In genomic region chr12:28724366-28724765, GRCm38 (mm10) we compare ENCODE assay signal across 24 mouse cellular contexts. TPM values are rescaled to one million over a fixed set of nuclear protein-coding genes. Genes with fewer than 3 reads are reported as not detected.
DNase-seq lines count a peak whose midpoint lies in the region; ATAC-seq and TF ChIP-seq lines count a peak whose summit lies in the region.
"Had no signal": no experiment of that assay in that cellular context is flagged by ENCODE, and none has a peak within 500 bp of the region (broad histone marks: within the 10 kb centered on the region; RNA-seq: fewer than 3 reads in every experiment).

No protein-coding gene starts in this region.

- no peak for ATAC-seq in hindbrain, embryonic 12.5 days (ENCODE audit: low FRiP score)
- no peak for ATAC-seq in hindbrain, embryonic 14.5 days (ENCODE audit: low FRiP score)
- ATAC-seq in midbrain, embryonic 11.5 days (ENCODE audit: low FRiP score), result no peak
- ATAC-seq: activated CD4-positive, CD25-positive, alpha-beta regulatory T cell, adult 4 months; CD4-positive, CD25-positive, alpha-beta regulatory T cell, adult 4 months; forebrain, embryonic 13.5 days; Patski had no signal

- H3K36me3 ChIP-seq in hindbrain, embryonic 12.5 days, result peaks cover 50% of the 10 kb centered on the region
- H3K36me3 ChIP-seq in hindbrain, embryonic 14.5 days (replicated peaks; ENCODE audit: control insufficient read depth, insufficient read depth), result peaks cover 30% of the 10 kb centered on the region
- peaks cover 8% of the 10 kb centered on the region for H3K36me3 ChIP-seq in midbrain, embryonic 11.5 days (ENCODE audit: control insufficient read depth, insufficient read depth, low read length)
- peaks cover 41% of the 10 kb centered on the region for H3K36me3 ChIP-seq in midbrain, embryonic 10.5 days
- H3K36me3 ChIP-seq in small intestine, adult 2 months (ENCODE audit: control insufficient read depth, insufficient read depth, low read length), result peaks cover 36% of the 10 kb centered on the region

- no peaks in the 10 kb centered on the region for H3K9me3 ChIP-seq in hindbrain, embryonic 12.5 days (replicated peaks)
- no peaks in the 10 kb centered on the region for H3K9me3 ChIP-seq in hindbrain, embryonic 14.5 days (ENCODE audit: control insufficient read depth, low read length)
- H3K9me3 ChIP-seq in midbrain, embryonic 11.5 days (ENCODE audit: control insufficient read depth, low read length), result no peaks in the 10 kb centered on the region
- H3K9me3 ChIP-seq in midbrain, embryonic 10.5 days (replicated peaks), result no peaks in the 10 kb centered on the region
- H3K9me3 ChIP-seq: embryonic facial prominence, embryonic 10.5 days; embryonic facial prominence, embryonic 12.5 days; forebrain, embryonic 13.5 days; G1E had no signal

- 65% methylated on average over 3 of the region's 3 CpGs for WGBS in hindbrain, embryonic 12.5 days
- WGBS in hindbrain, embryonic 14.5 days, result 62% methylated on average over 3 of the region's 3 CpGs
- 80% methylated on average over 3 of the region's 3 CpGs for WGBS in midbrain, embryonic 11.5 days
- WGBS in midbrain, embryonic 10.5 days, result 80% methylated on average over 3 of the region's 3 CpGs
- WGBS in small intestine, adult 2 months, result 89% methylated on average over 3 of the region's 3 CpGs

- no peak for DNase-seq in hindbrain, embryonic 14.5 days (ENCODE audit: low spot score)
- DNase-seq in midbrain, embryonic 11.5 days (ENCODE audit: low spot score, missing footprints), result peak; percentile 64
- DNase-seq in midbrain, embryonic 10.5 days (ENCODE audit: low spot score), result no peak
- DNase-seq in retina, embryonic 14.5 days (ENCODE audit: low spot score), result peak; percentile 61
- no peak for DNase-seq in ovary, postnatal 14 days (ENCODE audit: low spot score)
- DNase-seq: adrenal gland, adult 8-10 months; adrenal gland, postnatal 14 days; adrenal gland, postnatal 36 days; B cell, adult 2 months; cerebellum, adult 11-12 months; cerebellum, adult 2 months; cerebellum, adult 9-10 months; cerebellum, postnatal 10 days; cerebellum, postnatal 25 days had no signal

- peak overlapping the region; percentile 31 for H3K27ac ChIP-seq in hindbrain, embryonic 12.5 days
- no peak overlapping the region for H3K27ac ChIP-seq in hindbrain, embryonic 14.5 days
- H3K27ac ChIP-seq in midbrain, embryonic 11.5 days (ENCODE audit: low read depth, low read length), result no peak overlapping the region
- H3K27ac ChIP-seq in midbrain, embryonic 10.5 days (replicated peaks), result no peak overlapping the region
- H3K27ac ChIP-seq in small intestine, adult 2 months (ENCODE audit: insufficient read depth, low read depth, low read length), result 0 out of 2 replicates have a peak overlapping the region, but pooled peaks have one; percentile 13
- H3K27ac ChIP-seq: embryonic facial prominence, embryonic 10.5 days; embryonic facial prominence, embryonic 12.5 days; forebrain, embryonic 13.5 days had no signal

- no peak overlapping the region for H3K4me3 ChIP-seq in hindbrain, embryonic 12.5 days
- no peak overlapping the region for H3K4me3 ChIP-seq in hindbrain, embryonic 14.5 days (replicated peaks; ENCODE audit: low read length)
- no peak overlapping the region for H3K4me3 ChIP-seq in midbrain, embryonic 11.5 days (ENCODE audit: low read depth, low read length)
- H3K4me3 ChIP-seq in midbrain, embryonic 10.5 days, result no peak overlapping the region
- H3K4me3 ChIP-seq in small intestine, adult 2 months (ENCODE audit: low read depth, low read length), result no peak overlapping the region
- H3K4me3 ChIP-seq: embryonic facial prominence, embryonic 10.5 days; embryonic facial prominence, embryonic 12.5 days; forebrain, embryonic 13.5 days had no signal

- H3K27me3 ChIP-seq in hindbrain, embryonic 12.5 days, result no peaks in the 10 kb centered on the region
- no peaks in the 10 kb centered on the region for H3K27me3 ChIP-seq in hindbrain, embryonic 14.5 days (ENCODE audit: control insufficient read depth, insufficient read depth, low read length)
- no peaks in the 10 kb centered on the region for H3K27me3 ChIP-seq in midbrain, embryonic 11.5 days (ENCODE audit: control insufficient read depth, insufficient read depth, low read length)
- H3K27me3 ChIP-seq in midbrain, embryonic 10.5 days (ENCODE audit: low read depth, poor library complexity, severe bottlenecking), result no peaks in the 10 kb centered on the region
- H3K27me3 ChIP-seq in small intestine, adult 2 months (ENCODE audit: control insufficient read depth, insufficient read depth, low read length), result no peaks in the 10 kb centered on the region
- H3K27me3 ChIP-seq: CH12.LX; embryonic facial prominence, embryonic 12.5 days; forebrain, embryonic 13.5 days; Patski had no signal

- H3K9ac ChIP-seq in hindbrain, embryonic 12.5 days, result no peak overlapping the region
- H3K9ac ChIP-seq in hindbrain, embryonic 14.5 days, result no peak overlapping the region
- H3K9ac ChIP-seq in midbrain, embryonic 11.5 days (ENCODE audit: low read length), result no peak overlapping the region
- H3K9ac ChIP-seq: embryonic facial prominence, embryonic 12.5 days; forebrain, embryonic 13.5 days had no signal

- TF ChIP-seq POLR2A in small intestine, adult 2 months (IDR thresholded peaks at IDR 0.05; ENCODE audit: low read depth, low read length), result no peak

- no peak overlapping the region for H3K4me2 ChIP-seq in hindbrain, embryonic 12.5 days (replicated peaks)
- H3K4me2 ChIP-seq in hindbrain, embryonic 14.5 days (replicated peaks), result no peak overlapping the region
- no peak overlapping the region for H3K4me2 ChIP-seq in midbrain, embryonic 11.5 days
- H3K4me2 ChIP-seq: embryonic facial prominence, embryonic 12.5 days; forebrain, embryonic 13.5 days had no signal

- no peak for TF ChIP-seq CTCF in small intestine, adult 2 months (IDR thresholded peaks at IDR 0.05; ENCODE audit: extremely low read depth, insufficient read length, insufficient replicate concordance, low read depth, low read length)

- no peaks in the 10 kb centered on the region for H3K4me1 ChIP-seq in hindbrain, embryonic 12.5 days
- H3K4me1 ChIP-seq in hindbrain, embryonic 14.5 days (replicated peaks; ENCODE audit: control insufficient read depth, insufficient read depth, low read length), result 0 out of 2 replicates have a peak, but pooled peaks cover 3% of the 10 kb centered on the region
- H3K4me1 ChIP-seq in midbrain, embryonic 11.5 days (ENCODE audit: control insufficient read depth, insufficient read depth, low read length), result no peaks in the 10 kb centered on the region
- peaks cover 3% of the 10 kb centered on the region for H3K4me1 ChIP-seq in midbrain, embryonic 10.5 days
- no peaks in the 10 kb centered on the region for H3K4me1 ChIP-seq in small intestine, adult 2 months (ENCODE audit: control insufficient read depth, insufficient read depth, insufficient read length, low read length)
- H3K4me1 ChIP-seq: embryonic facial prominence, embryonic 12.5 days; forebrain, embryonic 13.5 days had no signal

RNA-seq across cellular contexts. Expression of gene Trappc12, which starts 25.9 kb away (rescaled TPM):
- 42.1 and 43.2 TPM in 2 replicates for polyA plus RNA-seq in hindbrain, embryonic 12.5 days (2016; fragmentation: Nextera tagmentation; extraction: Ambion mirVana)
- 39.1 and 41.3 TPM in 2 replicates for polyA plus RNA-seq in hindbrain, embryonic 14.5 days (2014; fragmentation: Nextera tagmentation; extraction: Ambion mirVana)
- polyA plus RNA-seq in midbrain, embryonic 11.5 days (2014; fragmentation: Nextera tagmentation; extraction: Ambion mirVana), result 35.9 and 37.8 TPM in 2 replicates
- polyA plus RNA-seq in midbrain, embryonic 10.5 days (2016; fragmentation: Nextera tagmentation; extraction: Ambion mirVana), result 36.3 and 40.1 TPM in 2 replicates
- 8.8 and 15.2 TPM in 2 replicates for polyA plus RNA-seq in small intestine, adult 2 months (2012; rRNA removed)

RNA-seq across cellular contexts. Expression of gene Eipr1, which starts 27.2 kb away (rescaled TPM):
- polyA plus RNA-seq in hindbrain, embryonic 12.5 days (2016; fragmentation: Nextera tagmentation; extraction: Ambion mirVana), result 48.9 and 49.6 TPM in 2 replicates
- 68.2 and 75.3 TPM in 2 replicates for polyA plus RNA-seq in hindbrain, embryonic 14.5 days (2014; fragmentation: Nextera tagmentation; extraction: Ambion mirVana)
- polyA plus RNA-seq in midbrain, embryonic 11.5 days (2014; fragmentation: Nextera tagmentation; extraction: Ambion mirVana), result 40.4 and 43.0 TPM in 2 replicates
- polyA plus RNA-seq in midbrain, embryonic 10.5 days (2016; fragmentation: Nextera tagmentation; extraction: Ambion mirVana), result 45.5 and 48.0 TPM in 2 replicates
- polyA plus RNA-seq in small intestine, adult 2 months (2012; rRNA removed), result 27.4 and 57.7 TPM in 2 replicates

RNA-seq across cellular contexts. Expression of gene Adi1, which starts 49.3 kb away (rescaled TPM):
- 40.3 and 46.3 TPM in 2 replicates for polyA plus RNA-seq in hindbrain, embryonic 12.5 days (2016; fragmentation: Nextera tagmentation; extraction: Ambion mirVana)
- 27.5 and 29.2 TPM in 2 replicates for polyA plus RNA-seq in hindbrain, embryonic 14.5 days (2014; fragmentation: Nextera tagmentation; extraction: Ambion mirVana)
- polyA plus RNA-seq in midbrain, embryonic 11.5 days (2014; fragmentation: Nextera tagmentation; extraction: Ambion mirVana), result 45.0 and 48.1 TPM in 2 replicates
- polyA plus RNA-seq in midbrain, embryonic 10.5 days (2016; fragmentation: Nextera tagmentation; extraction: Ambion mirVana), result 43.3 and 48.1 TPM in 2 replicates
- 4.5 and 4.9 TPM in 2 replicates for polyA plus RNA-seq in small intestine, adult 2 months (2012; rRNA removed)

Comparison
In these comparisons a context has a peak if more than half of its experiments do, and no peak if none do; other contexts are left out.
1. H3K27ac ChIP-seq: peak in hindbrain, embryonic 12.5 days (single experiment) and small intestine, adult 2 months (single experiment); none in hindbrain, embryonic 14.5 days (single experiment), midbrain, embryonic 11.5 days (single experiment) and midbrain, embryonic 10.5 days (single experiment).
2. DNase-seq: peak in midbrain, embryonic 11.5 days (single experiment) and retina, embryonic 14.5 days (single experiment); none in hindbrain, embryonic 14.5 days (single experiment), midbrain, embryonic 10.5 days (single experiment) and ovary, postnatal 14 days (single experiment).